Mouse (Mus musculus): ENCODE results near the gene Igfn1. TPM values are rescaled to one million over a fixed set of nuclear protein-coding genes. Genes with fewer than 3 reads are reported as not detected.

The Igfn1 gene
- polyA plus RNA-seq, 2 experiments = not detected

GRCm38 (mm10) chr1:135999720-136000287 is 6.3 kb downstream of the Igfn1 start:
- TF ChIP-seq CTCF (IDR thresholded peaks at IDR 0.05; ENCODE audit: low read depth) = no peak
- no peak for TF ChIP-seq EP300 (IDR thresholded peaks at IDR 0.05; ENCODE audit: low read depth)
- H3K36me3 ChIP-seq (replicated peaks; ENCODE audit: control insufficient read depth, insufficient read depth, low read depth) = no peaks in the 10 kb centered on the region
- no peak overlapping the region for H3K4me2 ChIP-seq (ENCODE audit: low read depth)
- peaks cover 10% of the 10 kb centered on the region for H3K27me3 ChIP-seq (ENCODE audit: control insufficient read depth, insufficient read depth, low read length)
- H3K9me3 ChIP-seq (ENCODE audit: control insufficient read depth, low read length) = no peaks in the 10 kb centered on the region
- 44% methylated on average over 8 of the region's 8 CpGs for WGBS (ENCODE audit: insufficient replicate concordance)
- no peak overlapping the region for H3K4me3 ChIP-seq (ENCODE audit: insufficient read depth in 1 of 2, low read depth in 2 of 2, low read length in 2 of 2)
- no peak overlapping the region for H3K9ac ChIP-seq (replicated peaks)
- no peak for DNase-seq (ENCODE audit: low read depth in 3 of 3, low spot score in 3 of 3)
- H3K4me1 ChIP-seq (replicated peaks; ENCODE audit: control insufficient read depth in 2 of 2, insufficient read depth in 2 of 2, low read length in 1 of 2) = peaks cover 8 to 10% of the 10 kb centered on the region in 2 experiments
- ATAC-seq (ENCODE audit: insufficient read depth) = no peak
- no peak overlapping the region for H3K27ac ChIP-seq

- peaks cover 8 to 11% of the 10 kb centered on the region in 2 experiments for H3K4me1 ChIP-seq (replicated peaks; ENCODE audit: control insufficient read depth in 2 of 2, insufficient read depth in 2 of 2, low read length in 1 of 2)
- 59% methylated on average over 7 of the region's 7 CpGs for WGBS (ENCODE audit: insufficient replicate concordance)
Measured at GRCm38 (mm10) chr1:135997537-135997936, 8.6 kb downstream of the Igfn1 start.

GRCm38 (mm10) chr1:135993470-135993869 is 12.7 kb downstream of the Igfn1 start:
- Histone ChIP-seq H3K9me3 (ENCODE audit: control insufficient read depth, low read length) (no peaks in the 10 kb centered on the region), H3K4me2 (ENCODE audit: low read depth) (no peak overlapping the region), H3K36me3 (replicated peaks; ENCODE audit: control insufficient read depth, insufficient read depth, low read depth) (no peaks in the 10 kb centered on the region), H3K27me3 (ENCODE audit: control insufficient read depth, insufficient read depth, low read length) (no peaks in the 10 kb centered on the region; the same call in 1 of the 2 replicates), H3K4me1 (replicated peaks; ENCODE audit: control insufficient read depth in 2 of 2, insufficient read depth in 2 of 2, low read length in 1 of 2) (peaks cover 8 to 11% of the 10 kb centered on the region in 2 experiments), H3K27ac (no peak overlapping the region), H3K9ac (replicated peaks) (no peak overlapping the region), H3K4me3 (ENCODE audit: insufficient read depth in 1 of 2, low read depth in 2 of 2, low read length in 2 of 2) (no peak overlapping the region)
- 53% methylated on average over 4 of the region's 4 CpGs for WGBS (ENCODE audit: insufficient replicate concordance)
- no peak for DNase-seq (ENCODE audit: low read depth in 3 of 3, low spot score in 3 of 3)
- TF ChIP-seq CTCF (IDR thresholded peaks at IDR 0.05; ENCODE audit: low read depth) (no peak), EP300 (IDR thresholded peaks at IDR 0.05; ENCODE audit: low read depth) (no peak)
- ATAC-seq (ENCODE audit: insufficient read depth) = no peak

More at GRCm38 (mm10) chr1:135997537-135997936, 8.6 kb downstream of the Igfn1 start:
- Histone ChIP-seq H3K4me3 (ENCODE audit: insufficient read depth in 1 of 2, low read depth in 2 of 2, low read length in 2 of 2) (no peak overlapping the region), H3K9ac (replicated peaks) (no peak overlapping the region), H3K27me3 (ENCODE audit: control insufficient read depth, insufficient read depth, low read length) (peaks cover 10% of the 10 kb centered on the region), H3K4me2 (ENCODE audit: low read depth) (no peak overlapping the region), H3K36me3 (replicated peaks; ENCODE audit: control insufficient read depth, insufficient read depth, low read depth) (no peaks in the 10 kb centered on the region), H3K27ac (no peak overlapping the region), H3K9me3 (ENCODE audit: control insufficient read depth, low read length) (no peaks in the 10 kb centered on the region)
- ATAC-seq (ENCODE audit: insufficient read depth) = no peak
- no peak for TF ChIP-seq EP300 (IDR thresholded peaks at IDR 0.05; ENCODE audit: low read depth)
- no peak for TF ChIP-seq CTCF (IDR thresholded peaks at IDR 0.05; ENCODE audit: low read depth)
- no peak for DNase-seq (ENCODE audit: low read depth in 3 of 3, low spot score in 3 of 3)

GRCm38 (mm10) chr1:135989876-135990275 is 16.3 kb downstream of the Igfn1 start:
- Histone ChIP-seq H3K27me3 (ENCODE audit: control insufficient read depth, insufficient read depth, low read length) (no peaks in the 10 kb centered on the region; the same call in 1 of the 2 replicates), H3K9me3 (ENCODE audit: control insufficient read depth, low read length) (no peaks in the 10 kb centered on the region), H3K4me3 (ENCODE audit: insufficient read depth in 1 of 2, low read depth in 2 of 2, low read length in 2 of 2) (no peak overlapping the region), H3K9ac (replicated peaks) (no peak overlapping the region), H3K4me1 (replicated peaks; ENCODE audit: control insufficient read depth in 2 of 2, insufficient read depth in 2 of 2, low read length in 1 of 2) (peaks cover under 1 to 2% of the 10 kb centered on the region in 2 experiments; a peak in 3 of 4 replicates), H3K36me3 (replicated peaks; ENCODE audit: control insufficient read depth, insufficient read depth, low read depth) (no peaks in the 10 kb centered on the region), H3K4me2 (ENCODE audit: low read depth) (no peak overlapping the region), H3K27ac (no peak overlapping the region)
- DNase-seq (ENCODE audit: low read depth in 3 of 3, low spot score in 3 of 3) = no peak
- no peak for ATAC-seq (ENCODE audit: insufficient read depth)
- no peak for TF ChIP-seq CTCF (IDR thresholded peaks at IDR 0.05; ENCODE audit: low read depth)
- TF ChIP-seq EP300 (IDR thresholded peaks at IDR 0.05; ENCODE audit: low read depth) = no peak

- TF ChIP-seq CTCF (IDR thresholded peaks at IDR 0.05; ENCODE audit: low read depth) = no peak
- no peak for TF ChIP-seq EP300 (IDR thresholded peaks at IDR 0.05; ENCODE audit: low read depth)
- no peak overlapping the region for H3K4me3 ChIP-seq (ENCODE audit: insufficient read depth in 1 of 2, low read depth in 2 of 2, low read length in 2 of 2)
- ATAC-seq (ENCODE audit: insufficient read depth) (no peak), DNase-seq (ENCODE audit: low read depth in 3 of 3, low spot score in 3 of 3) (no peak)
- no peak overlapping the region for H3K27ac ChIP-seq
- no peak overlapping the region for H3K9ac ChIP-seq (replicated peaks)
- no peaks in the 10 kb centered on the region for H3K9me3 ChIP-seq (ENCODE audit: control insufficient read depth, low read length)
- H3K27me3 ChIP-seq (ENCODE audit: control insufficient read depth, insufficient read depth, low read length) = no peaks in the 10 kb centered on the region; the same call in 1 of the 2 replicates
- no peak overlapping the region for H3K4me2 ChIP-seq (ENCODE audit: low read depth)
- 48% methylated on average over 5 of the region's 5 CpGs for WGBS (ENCODE audit: insufficient replicate concordance)
- no peaks in the 10 kb centered on the region for H3K36me3 ChIP-seq (replicated peaks; ENCODE audit: control insufficient read depth, insufficient read depth, low read depth)
- no peaks in the 10 kb centered on the region for H3K4me1 ChIP-seq (replicated peaks; ENCODE audit: control insufficient read depth in 2 of 2, insufficient read depth in 2 of 2, low read length in 1 of 2)
Measured at GRCm38 (mm10) chr1:135984105-135984504, 22.0 kb downstream of the Igfn1 start.

All from liver, embryonic 14.5 days (tissue).